Mouse (Mus musculus) urinary bladder, postnatal 4 days (tissue): ENCODE data around the gene Pgghg.

Experiments
- DNase-seq, 2 experiments: peaks; one replicate each; pipeline ENCODE4 v3.0.0; 2021 to 2022; ENCODE audit warnings: low spot score in 2 of 2

The Pgghg gene

GRCm38 (mm10) chr7:140923070-140923775 is 18.0 kb upstream of the Pgghg start:
- no peak for DNase-seq

- DNase-seq, result no peak
Measured at GRCm38 (mm10) chr7:140927181-140927580, 14.0 kb upstream of the Pgghg start.

GRCm38 (mm10) chr7:140938436-140938835 is 2.8 kb upstream of the Pgghg start:
- DNase-seq, result no peak

GRCm38 (mm10) chr7:140938896-140939295 is 2.3 kb upstream of the Pgghg start:
- no peak for DNase-seq

- DNase-seq, result peak in 1 of 2 experiments; percentile 60
Measured at GRCm38 (mm10) chr7:140939669-140940171, 1.5 kb upstream of the Pgghg start.

GRCm38 (mm10) chr7:140942341-140942740 is 1.1 kb downstream of the Pgghg start:
- no peak for DNase-seq

- no peak for DNase-seq
Measured at GRCm38 (mm10) chr7:140942811-140943210, 1.6 kb downstream of the Pgghg start.

- no peak for DNase-seq
Measured at GRCm38 (mm10) chr7:140943356-140943755, 2.2 kb downstream of the Pgghg start.

- no peak for DNase-seq
Measured at GRCm38 (mm10) chr7:140944236-140944635, 3.0 kb downstream of the Pgghg start.

GRCm38 (mm10) chr7:140945247-140945646 is 4.1 kb downstream of the Pgghg start:
- DNase-seq, result no peak

- no peak for DNase-seq
Measured at GRCm38 (mm10) chr7:140946311-140946710, 5.1 kb downstream of the Pgghg start.

GRCm38 (mm10) chr7:140946980-140947379 is 5.8 kb downstream of the Pgghg start:
- DNase-seq, result no peak

GRCm38 (mm10) chr7:140948161-140948560 is 7.0 kb downstream of the Pgghg start:
- DNase-seq, result no peak

GRCm38 (mm10) chr7:140949255-140949654 is 8.1 kb downstream of the Pgghg start:
- no peak for DNase-seq

GRCm38 (mm10) chr7:140949824-140950530 is 8.8 kb downstream of the Pgghg start, which contains the start of gene Ifitm5:
Gene Ifitm5, minus strand, starts transcription at chr7:140950291.
- DNase-seq, result no peak

- DNase-seq, result no peak
Measured at GRCm38 (mm10) chr7:140951051-140951450, 9.9 kb downstream of the Pgghg start.

GRCm38 (mm10) chr7:140951765-140952164 is 10.6 kb downstream of the Pgghg start:
- DNase-seq, result no peak

- DNase-seq, result no peak
Measured at GRCm38 (mm10) chr7:140952441-140952840, 11.2 kb downstream of the Pgghg start.

- no peak for DNase-seq
Measured at GRCm38 (mm10) chr7:140953133-140953532, 11.9 kb downstream of the Pgghg start.

- DNase-seq, result no peak
Measured at GRCm38 (mm10) chr7:140953800-140954732, 12.9 kb downstream of the Pgghg start.

GRCm38 (mm10) chr7:140954733-140955071 is 13.5 kb downstream of the Pgghg start:
- DNase-seq, result no peak

- DNase-seq, result no peak
Measured at GRCm38 (mm10) chr7:140955342-140955741, 14.2 kb downstream of the Pgghg start.
